Mouse (Mus musculus) megakaryocyte, embryonic 14.5 days (primary cell): ENCODE measurements around the gene Gapdhs.

Experiments used
- FLI1 ChIP-seq: IDR thresholded peaks from 2 replicates; pipeline ENCODE4 v1.6.1; 2012; ENCODE audit warnings: low read length, inconsistent platforms, mixed read lengths
- GATA1 ChIP-seq: IDR thresholded peaks from 3 replicates; pipeline ENCODE4 v1.6.1; 2012; ENCODE audit warnings: mixed read lengths, low read length, inconsistent platforms, borderline replicate concordance

DNA sequence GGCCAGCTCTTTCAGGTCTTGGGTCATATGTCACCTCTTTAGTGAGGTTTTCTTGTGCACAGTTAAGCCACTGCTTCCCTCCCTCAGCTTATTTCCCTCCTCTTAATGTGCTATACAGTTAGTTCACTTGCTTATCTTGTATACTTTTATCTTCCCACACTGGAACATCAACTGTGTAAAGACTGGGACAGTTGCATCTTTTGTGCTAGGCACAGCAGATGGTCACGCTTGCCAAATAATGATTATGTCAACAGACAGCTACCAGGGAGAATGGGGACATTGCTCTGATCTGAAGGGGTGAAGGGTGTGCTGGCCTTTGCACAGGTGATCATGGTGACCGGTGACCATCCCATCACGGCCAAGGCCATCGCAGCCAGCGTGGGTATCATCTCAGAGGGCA, 23.8 kb downstream of the Gapdhs start:
- TF ChIP-seq GATA1 (no peak), FLI1 (no peak)
